Mouse (Mus musculus) kidney, postnatal 0 days (tissue): ENCODE measurements around the gene Ascl5. TPM values are rescaled to one million over a fixed set of nuclear protein-coding genes. Genes with fewer than 3 reads are reported as not detected.

Experiments used
- ATAC-seq: fragments of 200-750 bp; cut with Nextera tagmentation; replicated peaks from 2 replicates; pipeline ENCODE4 v1.8.0; 2017; ENCODE audit warnings: low read depth, moderate number of reproducible peaks, moderate TSS enrichment, moderate library complexity; ENCODE audit not compliant: low FRiP score
- DNase-seq: peaks from one replicate; pipeline ENCODE4 v3.0.0-alpha.2; 2016; ENCODE audit warnings: low spot score
- H3K27ac ChIP-seq: fragments of 300-500 bp; sonication (generic); 2 replicates; pipeline ENCODE4 v1.5.1; 2014; ENCODE audit warnings: mild to moderate bottlenecking
- H3K27me3 ChIP-seq: fragments of 300-500 bp; sonication (generic); 2 replicates; pipeline ENCODE4 v1.6.1; 2014; ENCODE audit warnings: low read length, mixed read lengths; ENCODE audit not compliant: insufficient read depth
- H3K36me3 ChIP-seq: fragments of 300-500 bp; sonication (generic); 2 replicates; pipeline ENCODE4 v1.6.1; 2014; ENCODE audit warnings: low read length, mixed read lengths; ENCODE audit not compliant: insufficient read depth
- H3K4me1 ChIP-seq: fragments of 300-500 bp; sonication (generic); replicated peaks from 2 replicates; pipeline ENCODE4 v1.6.1; 2014; ENCODE audit warnings: antibody characterized with exemption, low read length, mixed read lengths; ENCODE audit not compliant: insufficient read depth
- H3K4me2 ChIP-seq: fragments of 300-500 bp; sonication (generic); 2 replicates; pipeline ENCODE4 v1.6.1; 2014; ENCODE audit warnings: mild to moderate bottlenecking, low read length, moderate library complexity, mixed read lengths
- H3K4me3 ChIP-seq: fragments of 300-500 bp; sonication (generic); replicated peaks from 2 replicates; pipeline ENCODE4 v1.5.1; 2014; ENCODE audit warnings: low read depth, low read length
- H3K9ac ChIP-seq: fragments of 300-500 bp; sonication (generic); 2 replicates; pipeline ENCODE4 v1.6.1; 2014; ENCODE audit warnings: low read depth, low read length
- H3K9me3 ChIP-seq: fragments of 300-500 bp; sonication (generic); replicated peaks from 2 replicates; pipeline ENCODE4 v1.6.1; 2016; ENCODE audit warnings: low read length, inconsistent platforms, mixed read lengths
- CTCF ChIP-seq: IDR thresholded peaks from 2 replicates; pipeline ENCODE4 v1.5.1; 2016; ENCODE audit warnings: antibody characterized with exemption, low read depth, mild to moderate bottlenecking, moderate library complexity
- WGBS: fragments of 180-500 bp; shearing (Covaris S2); extraction: QIAGEN DNeasy Blood & Tissue Kit; methylation state at CpG from one replicate; pipeline ENCODE4 v1.1.7; 2014; 5-methylcytosine and 5-hydroxymethylcytosine counted together
- polyA plus RNA-seq: library from polyadenylated mRNA; unstranded; fragments of >200 nt; fragmentation: Nextera tagmentation; extraction: Ambion mirVana; gene quantifications from 2 replicates; pipeline ENCODE4 v1.2.1, GENCODE M21; 2015

Ascl5 gene
- polyA plus RNA-seq, 1 experiment from 2014 or later = not detected

DNA sequence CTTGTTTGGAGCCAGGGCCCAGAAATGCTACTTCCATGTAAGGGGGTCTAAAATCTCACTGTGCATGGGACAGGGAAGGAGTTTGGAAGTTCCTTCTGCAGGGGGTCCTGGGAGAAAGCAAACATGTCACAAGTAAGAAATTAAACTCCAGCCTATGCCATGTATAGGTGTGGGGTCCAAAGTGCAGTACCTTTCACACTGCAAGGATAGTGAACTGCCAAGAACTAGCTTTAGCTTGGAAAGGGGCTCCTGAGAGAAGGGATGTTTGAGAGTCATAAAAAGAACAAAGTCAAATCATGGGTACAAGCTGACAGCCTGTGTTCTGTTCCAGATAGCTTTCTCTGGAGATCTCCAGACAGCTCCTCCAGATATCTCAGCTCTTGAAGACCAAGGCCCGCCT is 30.6 kb downstream of the Ascl5 start:
- H3K9me3 ChIP-seq = no peaks in the 10 kb centered on the region; the same call in 1 of the 2 replicates
- H3K27ac ChIP-seq = no peak overlapping the region
- H3K4me2 ChIP-seq = no peak overlapping the region
- no peaks in the 10 kb centered on the region for H3K4me1 ChIP-seq
- no peak overlapping the region for H3K4me3 ChIP-seq
- no peaks in the 10 kb centered on the region for H3K36me3 ChIP-seq
- no peaks in the 10 kb centered on the region for H3K27me3 ChIP-seq
- no peak for TF ChIP-seq CTCF
- WGBS = 96% methylated on average over 1 of the region's 1 CpGs
- DNase-seq (no peak), ATAC-seq (no peak)
- no peak overlapping the region for H3K9ac ChIP-seq

DNA sequence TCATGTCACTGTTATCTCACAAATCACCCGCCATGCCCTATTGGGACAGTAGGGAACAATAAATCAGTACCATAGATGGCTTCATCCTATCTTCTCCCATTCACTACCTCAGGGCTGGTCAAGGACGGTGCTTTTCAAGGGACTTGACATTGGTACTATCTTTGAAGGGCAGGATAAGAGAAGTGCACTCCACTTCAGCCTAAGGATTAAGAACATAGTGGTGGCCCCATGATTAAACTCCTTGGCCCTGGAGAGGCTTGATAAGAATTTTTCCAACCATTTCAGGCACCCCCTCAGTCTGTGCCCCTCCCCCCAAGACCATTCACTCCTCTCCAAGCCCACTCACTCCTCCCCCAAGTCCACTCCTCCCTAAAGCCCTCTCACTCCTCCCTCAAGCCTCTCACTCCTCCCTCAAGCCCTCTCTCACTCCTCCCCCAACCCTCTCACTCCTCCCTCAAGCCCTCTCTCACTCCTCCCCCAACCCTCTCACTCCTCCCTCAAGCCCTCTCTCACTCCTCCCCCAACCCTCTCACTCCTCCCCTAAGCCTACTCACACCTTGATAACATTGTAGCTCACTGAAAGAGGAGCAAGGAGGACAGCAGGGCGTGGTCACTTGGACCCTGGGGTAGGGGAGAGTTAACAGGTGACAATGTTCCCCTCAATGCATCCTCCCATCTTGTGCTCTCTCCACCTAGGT is 35.5 kb downstream of the Ascl5 start:
- Histone ChIP-seq H3K4me3 (no peak overlapping the region), H3K9me3 (no peaks in the 10 kb centered on the region; the same call in 1 of the 2 replicates), H3K36me3 (no peaks in the 10 kb centered on the region), H3K4me2 (no peak overlapping the region), H3K27me3 (no peaks in the 10 kb centered on the region), H3K27ac (no peak overlapping the region), H3K4me1 (no peaks in the 10 kb centered on the region), H3K9ac (no peak overlapping the region)
- ATAC-seq (no peak), DNase-seq (no peak)
- no peak for TF ChIP-seq CTCF
- WGBS = 76% methylated on average over 3 of the region's 3 CpGs

DNA sequence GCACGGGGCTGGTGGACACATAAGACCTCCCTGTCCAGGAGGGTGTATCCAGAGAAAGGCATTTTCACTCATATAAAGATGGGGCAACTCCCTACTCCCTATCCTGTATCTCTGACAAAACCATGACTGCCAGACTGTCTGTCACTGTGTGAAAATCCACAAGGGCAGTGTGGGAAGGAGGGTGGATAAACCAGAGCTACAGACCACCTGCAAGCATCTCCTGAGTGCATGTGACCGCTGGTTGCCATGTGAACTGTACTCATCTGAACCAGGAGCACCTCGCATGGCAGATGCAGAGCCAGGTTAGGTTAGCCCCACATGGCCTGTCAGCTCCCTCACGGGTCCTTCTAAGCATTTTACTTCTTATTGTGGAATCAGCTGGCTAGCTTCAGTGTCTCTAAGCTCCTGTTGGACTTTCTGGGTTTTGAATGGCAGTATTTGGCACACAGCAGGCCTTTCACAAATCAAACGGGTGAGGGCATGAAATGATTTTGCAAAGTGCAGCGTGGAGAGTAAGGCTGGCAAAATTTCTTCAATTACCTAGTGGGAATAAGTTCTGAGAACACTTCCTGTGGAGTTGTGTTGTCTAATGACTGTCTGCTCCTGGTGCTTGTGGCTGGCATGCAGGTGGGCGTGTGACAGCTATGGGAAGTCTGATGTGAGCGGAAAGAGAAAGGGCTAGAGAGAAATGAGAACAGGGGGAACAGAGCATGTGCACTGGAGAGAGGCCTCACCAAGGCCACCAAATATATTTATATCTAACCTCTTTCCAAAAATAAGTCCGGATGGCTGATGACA is 39.0 kb downstream of the Ascl5 start:
- Histone ChIP-seq H3K27ac (no peak overlapping the region), H3K27me3 (no peaks in the 10 kb centered on the region), H3K4me1 (no peaks in the 10 kb centered on the region), H3K9me3 (no peaks in the 10 kb centered on the region), H3K4me3 (no peak overlapping the region), H3K4me2 (no peak overlapping the region), H3K9ac (no peak overlapping the region), H3K36me3 (no peaks in the 10 kb centered on the region)
- no peak for DNase-seq
- no peak for TF ChIP-seq CTCF
- WGBS = 75% methylated on average over 9 of the region's 9 CpGs
- ATAC-seq = no peak

DNA sequence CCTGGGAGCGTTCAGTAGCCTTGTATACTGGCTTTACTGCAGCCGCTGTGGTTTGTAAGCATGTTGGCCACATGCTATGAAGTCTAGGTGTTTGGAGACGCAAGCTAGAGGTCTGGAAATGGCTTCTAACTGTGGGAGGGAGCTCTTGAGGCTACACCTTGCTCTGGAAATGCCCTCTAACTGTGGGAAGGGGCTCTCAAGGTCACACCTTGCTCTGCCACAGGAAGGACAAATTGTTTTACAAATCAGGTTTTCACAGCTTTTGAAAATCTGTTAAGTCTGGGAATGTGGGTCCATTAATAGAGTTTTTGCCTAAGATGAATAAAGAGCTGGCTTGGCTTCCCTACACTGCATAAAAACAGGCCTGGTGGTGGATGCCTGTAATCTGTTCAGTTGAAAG is 43.1 kb downstream of the Ascl5 start:
- DNase-seq (no peak), ATAC-seq (no peak)
- H3K27me3 ChIP-seq = no peaks in the 10 kb centered on the region
- no peak overlapping the region for H3K4me2 ChIP-seq
- no peak overlapping the region for H3K27ac ChIP-seq
- H3K9ac ChIP-seq = no peak overlapping the region
- H3K4me1 ChIP-seq = no peaks in the 10 kb centered on the region
- WGBS = 77% methylated on average over 3 of the region's 3 CpGs
- no peak overlapping the region for H3K4me3 ChIP-seq
- H3K9me3 ChIP-seq = no peaks in the 10 kb centered on the region
- no peaks in the 10 kb centered on the region for H3K36me3 ChIP-seq
- TF ChIP-seq CTCF = no peak

DNA sequence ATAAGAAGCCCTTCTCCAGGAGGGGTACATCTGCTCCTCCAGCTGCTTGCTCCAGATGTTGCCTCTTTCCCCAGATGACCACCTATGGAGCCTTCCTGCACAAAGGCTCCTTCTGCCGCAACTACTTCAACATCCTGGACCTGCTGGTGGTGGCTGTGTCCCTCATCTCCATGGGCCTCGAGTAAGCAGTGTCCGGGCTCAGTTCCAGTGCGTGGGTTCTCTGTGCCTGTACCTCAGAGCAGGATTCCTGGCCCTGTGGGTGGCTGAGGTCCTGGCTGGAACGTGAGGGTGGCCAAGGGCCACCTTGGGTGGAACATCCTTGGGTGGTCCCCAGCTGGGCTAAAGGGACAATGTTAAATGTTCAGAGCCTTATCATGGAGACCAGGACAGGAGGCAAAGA is 44.2 kb downstream of the Ascl5 start:
- no peak overlapping the region for H3K4me2 ChIP-seq
- no peak overlapping the region for H3K4me3 ChIP-seq
- H3K27me3 ChIP-seq = no peaks in the 10 kb centered on the region
- no peak for ATAC-seq
- no peak for DNase-seq
- no peak for TF ChIP-seq CTCF
- no peaks in the 10 kb centered on the region for H3K36me3 ChIP-seq
- no peak overlapping the region for H3K27ac ChIP-seq
- 88% methylated on average over 5 of the region's 5 CpGs for WGBS
- H3K9ac ChIP-seq = no peak overlapping the region
- H3K4me1 ChIP-seq = no peaks in the 10 kb centered on the region
- H3K9me3 ChIP-seq = no peaks in the 10 kb centered on the region

Other genes with a start within 250 kb of the Ascl5 start
- 28.4 and 33.2 TPM in 2 replicates for gene Lad1, start 232.2 kb upstream of the Ascl5 start, polyA plus RNA-seq
- 2.0 and 5.7 TPM in 2 replicates for gene Tnnt2, start 214.4 kb upstream of the Ascl5 start, polyA plus RNA-seq
- 0.22 and 0.24 TPM in 2 replicates for gene Pkp1, start 131.6 kb upstream of the Ascl5 start, polyA plus RNA-seq
- 0.20 and 0.25 TPM in 2 replicates for gene Igfn1, start 44.5 kb upstream of the Ascl5 start, polyA plus RNA-seq
- 223 and 242 TPM in 2 replicates for gene Tmem9, start 42.7 kb upstream of the Ascl5 start, polyA plus RNA-seq
- 0.17 and 0.20 TPM in 2 replicates for gene Cacna1s, start 1.9 kb downstream of the Ascl5 start, polyA plus RNA-seq
- 0.74 and 0.88 TPM in 2 replicates for gene Kif21b, start 80.6 kb downstream of the Ascl5 start, polyA plus RNA-seq
- not detected in 2 replicates for gene Mroh3, start 162.0 kb downstream of the Ascl5 start, polyA plus RNA-seq
- gene Inava, start 183.5 kb downstream of the Ascl5 start, polyA plus RNA-seq = 13.3 and 15.9 TPM in 2 replicates
- gene Gpr25, start 210.1 kb downstream of the Ascl5 start, polyA plus RNA-seq = not detected in 2 replicates